Comparison of ENCODE assay signal across 22 mouse cellular contexts in the genomic region with DNA sequence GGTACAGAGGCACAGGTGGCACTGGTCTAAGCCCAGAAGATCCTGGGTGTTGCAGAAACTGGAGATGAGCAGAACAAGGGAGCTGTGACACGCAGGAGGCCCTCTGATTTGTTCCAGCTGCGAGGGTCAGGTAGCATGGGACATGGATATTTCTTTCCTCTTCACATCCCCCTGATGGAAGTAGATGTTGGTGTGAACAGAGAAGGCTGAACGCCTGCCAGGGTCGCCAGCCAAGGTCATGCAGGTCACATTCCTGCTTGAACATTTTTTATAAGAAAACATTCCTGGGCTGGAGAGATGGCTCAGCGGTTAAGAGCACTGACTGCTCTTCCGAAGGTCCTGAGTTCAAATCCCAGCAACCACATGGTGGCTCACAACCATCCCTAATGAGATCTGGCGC.
DNase-seq lines count a peak whose midpoint lies in the region; ATAC-seq and TF ChIP-seq lines count a peak whose summit lies in the region.
"Had no signal": no experiment of that assay in that cellular context is flagged by ENCODE, and none has a peak within 500 bp of the region (broad histone marks: within the 10 kb centered on the region; RNA-seq: fewer than 3 reads in every experiment).

No protein-coding gene starts in this region.

- no peak overlapping the region for H3K9ac ChIP-seq in kidney, postnatal 0 days (ENCODE audit: low read depth, low read length)
- H3K9ac ChIP-seq: embryonic facial prominence, embryonic 12.5 days; heart, embryonic 15.5 days; lung, embryonic 15.5 days; stomach, embryonic 15.5 days had no signal

- DNase-seq in embryo, embryonic 10 days (ENCODE audit: low spot score) = peak; percentile 66
- DNase-seq in embryo, embryonic 11 days = no peak
- DNase-seq in kidney, postnatal 0 days (ENCODE audit: low spot score) = peak; percentile 56
- no peak for DNase-seq in kidney, adult 9 months
- DNase-seq in 3T3-L1 (ENCODE audit: low read depth, low spot score) = peak; percentile 59
- DNase-seq in embryonic facial prominence, embryonic 10.5 days (ENCODE audit: low spot score) = peak; percentile 57
- no peak for DNase-seq in right cerebral cortex, postnatal 4 days
- DNase-seq in cerebellum, adult 18-20 months = no peak
- DNase-seq: adrenal gland, adult 2 months; cerebellum, postnatal 10 days; gastrocnemius, postnatal 25 days; layer of hippocampus, adult 9-11 months; right cerebral cortex, postnatal 25 days had no signal

- H3K4me2 ChIP-seq in kidney, postnatal 0 days (ENCODE audit: low read length) = no peak overlapping the region
- H3K4me2 ChIP-seq: embryonic facial prominence, embryonic 12.5 days; heart, embryonic 15.5 days; liver, embryonic 11.5 days; lung, embryonic 15.5 days; stomach, embryonic 15.5 days had no signal

- no peak for TF ChIP-seq CTCF in kidney, postnatal 0 days (IDR thresholded peaks at IDR 0.05; ENCODE audit: low read depth)

- no peaks in the 10 kb centered on the region for H3K9me3 ChIP-seq in kidney, postnatal 0 days (replicated peaks; ENCODE audit: low read length)
- no peaks in the 10 kb centered on the region for H3K9me3 ChIP-seq in embryonic facial prominence, embryonic 10.5 days
- H3K9me3 ChIP-seq: embryonic facial prominence, embryonic 12.5 days; heart, embryonic 15.5 days; lung, embryonic 15.5 days; midbrain, embryonic 10.5 days; stomach, embryonic 15.5 days had no signal

- 33% methylated on average over 6 of the region's 7 CpGs for WGBS in kidney, postnatal 0 days
- 43% methylated on average over 7 of the region's 7 CpGs for WGBS in embryonic facial prominence, embryonic 10.5 days

- no peaks in the 10 kb centered on the region for H3K27me3 ChIP-seq in kidney, postnatal 0 days (ENCODE audit: insufficient read depth, low read length)
- no peaks in the 10 kb centered on the region for H3K27me3 ChIP-seq in embryonic facial prominence, embryonic 10.5 days (replicated peaks; ENCODE audit: low read depth, poor library complexity, severe bottlenecking)
- H3K27me3 ChIP-seq: embryonic facial prominence, embryonic 12.5 days; heart, embryonic 15.5 days; lung, embryonic 15.5 days; stomach, embryonic 15.5 days had no signal

- 0 out of 2 replicates have a peak, but pooled peaks cover 3% of the 10 kb centered on the region for H3K4me1 ChIP-seq in kidney, postnatal 0 days (replicated peaks; ENCODE audit: insufficient read depth, low read length)
- H3K4me1 ChIP-seq in embryonic facial prominence, embryonic 10.5 days = peaks cover 81% of the 10 kb centered on the region

- no peak overlapping the region for H3K4me3 ChIP-seq in kidney, postnatal 0 days (replicated peaks; ENCODE audit: low read depth, low read length)
- no peak overlapping the region for H3K4me3 ChIP-seq in embryonic facial prominence, embryonic 10.5 days
- H3K4me3 ChIP-seq: embryonic facial prominence, embryonic 12.5 days; erythroblast, embryonic 14.5 days; heart, embryonic 15.5 days; lung, embryonic 15.5 days; midbrain, embryonic 10.5 days; stomach, embryonic 15.5 days had no signal

- ATAC-seq in kidney, postnatal 0 days (replicated peaks; ENCODE audit: low FRiP score, low read depth) = no peak
- ATAC-seq: CD4-positive, CD25-positive, alpha-beta regulatory T cell, adult 4 months; forebrain, embryonic 14.5 days had no signal

- H3K36me3 ChIP-seq in kidney, postnatal 0 days (ENCODE audit: insufficient read depth, low read length) = no peaks in the 10 kb centered on the region
- H3K36me3 ChIP-seq in embryonic facial prominence, embryonic 10.5 days (replicated peaks) = no peaks in the 10 kb centered on the region
- H3K36me3 ChIP-seq: embryonic facial prominence, embryonic 12.5 days; heart, embryonic 15.5 days; lung, embryonic 15.5 days; midbrain, embryonic 10.5 days; stomach, embryonic 15.5 days had no signal

- H3K27ac ChIP-seq in kidney, postnatal 0 days = no peak overlapping the region
- no peak overlapping the region for H3K27ac ChIP-seq in embryonic facial prominence, embryonic 10.5 days (replicated peaks)
- H3K27ac ChIP-seq: embryonic facial prominence, embryonic 12.5 days; heart, embryonic 15.5 days; lung, embryonic 15.5 days; midbrain, embryonic 10.5 days; stomach, embryonic 15.5 days had no signal

Comparison
In these comparisons a context has a peak if more than half of its experiments do, and no peak if none do; other contexts are left out.
1. DNase-seq: peak in embryo, embryonic 10 days (single experiment), kidney, postnatal 0 days (single experiment), 3T3-L1 (single experiment) and embryonic facial prominence, embryonic 10.5 days (single experiment); none in embryo, embryonic 11 days (single experiment), kidney, adult 9 months (single experiment), right cerebral cortex, postnatal 4 days (single experiment) and cerebellum, adult 18-20 months (0 of 2).